Mouse (Mus musculus) CH12.LX (cell line): ENCODE results near the gene Dnah11. TPM values are rescaled to one million over a fixed set of nuclear protein-coding genes. Genes with fewer than 3 reads are reported as not detected.

Source experiments
- DNase-seq: peaks from one replicate; pipeline ENCODE4 v3.0.0-alpha.2; 2013; ENCODE audit errors: extremely low read depth
- H3K27ac ChIP-seq: 2 replicates; pipeline ENCODE4 v1.5.1; 2012; ENCODE audit warnings: low read depth, mild to moderate bottlenecking, control low read depth, moderate library complexity; ENCODE audit not compliant: insufficient read depth
- H3K27me3 ChIP-seq: replicated peaks from 2 replicates; pipeline ENCODE3; 2012; ENCODE audit warnings: inconsistent platforms
- H3K36me3 ChIP-seq, 2 experiments: replicated peaks in 1 of 2; 2 replicates each; pipeline versions ENCODE3 to v1.6.1; 2012; ENCODE audit warnings: inconsistent platforms in 1 of 2, low read length in 1 of 2, mild to moderate bottlenecking in 1 of 2, mixed read lengths in 1 of 2, moderate library complexity in 1 of 2; ENCODE audit not compliant: control insufficient read depth in 1 of 2, insufficient read depth in 1 of 2
- H3K4me1 ChIP-seq, 2 experiments: 2 replicates each; pipeline ENCODE4 v1.6.1; 2012; ENCODE audit warnings: inconsistent platforms in 1 of 2, moderate library complexity in 1 of 2; ENCODE audit not compliant: insufficient read depth in 2 of 2, control insufficient read depth in 1 of 2
- H3K4me2 ChIP-seq: 2 replicates; pipeline ENCODE4 v1.6.1; 2012; ENCODE audit warnings: low read depth, mild to moderate bottlenecking, control low read depth; ENCODE audit not compliant: poor library complexity, insufficient read depth, severe bottlenecking
- H3K4me3 ChIP-seq, 3 experiments: fragments of 150-350 bp in 1 of 3; sonication (generic) in 1 of 3; replicated peaks in 1 of 3; 2 replicates each; pipeline versions ENCODE3 to v1.5.1; 2011 to 2012; ENCODE audit warnings: low read depth in 2 of 3, low read length in 2 of 3, mild to moderate bottlenecking in 2 of 3, moderate library complexity in 2 of 3, control low read depth in 1 of 3, improper control_type of control experiment in 1 of 3, inconsistent platforms in 1 of 3, mixed read lengths in 1 of 3; ENCODE audit not compliant: poor library complexity in 1 of 3
- H3K79me2 ChIP-seq: replicated peaks from 2 replicates; pipeline ENCODE4 v1.6.1; 2012; ENCODE audit warnings: mild to moderate bottlenecking, moderate library complexity; ENCODE audit not compliant: control insufficient read depth, poor library complexity, insufficient read depth, severe bottlenecking; ENCODE audit errors: extremely low read depth
- H3K9ac ChIP-seq: 2 replicates; pipeline ENCODE4 v1.6.1; 2012; ENCODE audit warnings: low read depth, mild to moderate bottlenecking, control low read depth, moderate library complexity; ENCODE audit not compliant: insufficient read depth
- H3K9me3 ChIP-seq: replicated peaks from 2 replicates; pipeline ENCODE3; 2012; ENCODE audit warnings: low read length, inconsistent platforms, mixed read lengths
- BHLHE40 ChIP-seq: IDR thresholded peaks from 2 replicates; pipeline ENCODE4 v1.6.1; 2011; ENCODE audit warnings: mild to moderate bottlenecking, low read depth, low read length, improper control_type of control experiment
- CHD2 ChIP-seq: IDR thresholded peaks from 2 replicates; pipeline ENCODE4 v1.6.1; 2011; ENCODE audit warnings: low read length, improper control_type of control experiment
- EP300 ChIP-seq: IDR thresholded peaks from 2 replicates; pipeline ENCODE4 v1.6.1; 2011; ENCODE audit warnings: low read length, improper control_type of control experiment
- ETS1 ChIP-seq: conservative IDR thresholded peaks from 2 replicates; pipeline ENCODE4 v1.6.1; 2012; ENCODE audit warnings: low read depth, mild to moderate bottlenecking, inconsistent platforms, low read length, improper control_type of control experiment, moderate library complexity
- HCFC1 ChIP-seq: IDR thresholded peaks from 2 replicates; pipeline ENCODE4 v1.6.1; 2012; ENCODE audit warnings: low read depth, mild to moderate bottlenecking, inconsistent platforms, low read length, improper control_type of control experiment
- KAT2A ChIP-seq: IDR thresholded peaks from 2 replicates; pipeline ENCODE4 v1.6.1; 2012; ENCODE audit warnings: low read length, improper control_type of control experiment, inconsistent platforms; ENCODE audit not compliant: insufficient replicate concordance
- MAFK ChIP-seq: IDR thresholded peaks from 2 replicates; pipeline ENCODE4 v1.6.1; 2011; ENCODE audit warnings: low read length, improper control_type of control experiment; ENCODE audit not compliant: insufficient replicate concordance
- MAX ChIP-seq: IDR thresholded peaks from 2 replicates; pipeline ENCODE4 v1.6.1; 2011; ENCODE audit warnings: low read length, improper control_type of control experiment
- MEF2A ChIP-seq: IDR thresholded peaks from 2 replicates; pipeline ENCODE4 v1.6.1; 2014; ENCODE audit warnings: low read depth, mild to moderate bottlenecking, inconsistent platforms, low read length, improper control_type of control experiment, borderline replicate concordance
- PAX5 ChIP-seq: IDR thresholded peaks from 2 replicates; pipeline ENCODE4 v1.6.1; 2012; ENCODE audit warnings: low read length, inconsistent platforms, mixed read lengths
- RAD21 ChIP-seq: IDR thresholded peaks from 2 replicates; pipeline ENCODE4 v1.6.1; 2011; ENCODE audit warnings: low read depth, mild to moderate bottlenecking, low read length, improper control_type of control experiment, moderate library complexity
- SMC3 ChIP-seq: IDR thresholded peaks from 2 replicates; pipeline ENCODE4 v1.6.1; 2011; ENCODE audit warnings: low read depth, low read length, improper control_type of control experiment
- TCF12 ChIP-seq: IDR thresholded peaks from 2 replicates; pipeline ENCODE4 v1.6.1; 2014; ENCODE audit warnings: low read depth, mild to moderate bottlenecking, inconsistent platforms, low read length, improper control_type of control experiment
- USF1 ChIP-seq: IDR thresholded peaks from 2 replicates; pipeline ENCODE4 v1.6.1; 2014; ENCODE audit warnings: low read depth, mild to moderate bottlenecking, inconsistent platforms, low read length, improper control_type of control experiment
- ZMIZ1 ChIP-seq: IDR thresholded peaks from 2 replicates; pipeline ENCODE4 v1.6.1; 2012; ENCODE audit warnings: low read depth, mild to moderate bottlenecking, inconsistent platforms, low read length, improper control_type of control experiment
- dilution Hi-C: fragments of 300-500 bp; cut with MboI; formaldehyde crosslinking; loops from 2 replicates; pipeline ENCODE4 v1.14.3; 2020; ENCODE audit warnings: low sequenced_read_pairs; ENCODE audit not compliant: extremely low pct_unique_long_range_greater_than_20kb, extremely low pct_ligation_motif_present
- in situ Hi-C: fragments of 300-500 bp; cut with MboI; formaldehyde crosslinking; loops from 3 replicates; pipeline ENCODE4 v1.14.3; 2019; ENCODE audit warnings: low sequenced_read_pairs, low pct_ligation_motif_present, low pct_unique_long_range_greater_than_20kb, mixed read lengths
- polyA plus RNA-seq: library from polyadenylated mRNA; unstranded; fragments of >175 nt; gene quantifications from 2 replicates; pipeline ENCODE4 v1.2.1, GENCODE M21; 2012; ENCODE audit warnings: low read depth; ENCODE audit not compliant: insufficient read length
- total RNA-seq, 2 experiments: library from RNA; depleted of rRNA; stranded (reverse); fragments of 300-350 nt in 1 of 2; fragments of >200 nt in 1 of 2; gene quantifications; 2 replicates each; pipeline ENCODE4 v1.2.3; 2012 to 2014

Dnah11 gene
- total and polyA plus RNA-seq, 3 experiments, result 0.85 to 2.5 (median 1.2) TPM

- TF ChIP-seq TCF12 (no peak), ZMIZ1 (no peak), CHD2 (no peak), MAX (no peak), BHLHE40 (no peak), HCFC1 (no peak), KAT2A (no peak), USF1 (no peak), MEF2A (no peak), RAD21 (no peak)
- Histone ChIP-seq H3K4me2 (no peak overlapping the region), H3K79me2 (no peaks in the 10 kb centered on the region), H3K36me3 (no peaks in the 10 kb centered on the region), H3K4me1 (peaks cover 2 to 16% of the 10 kb centered on the region in 2 experiments; a peak in 3 of 4 replicates), H3K9ac (no peak overlapping the region), H3K27me3 (no peaks in the 10 kb centered on the region), H3K27ac (no peak overlapping the region), H3K9me3 (no peaks in the 10 kb centered on the region), H3K4me3 (no peak overlapping the region)
- dilution Hi-C loops (no loop called here), in situ Hi-C loops (loop anchor here (25.0 kb wide), 2 partner anchors 177 to 873 kb away; partner anchors contain the start of gene Cdca7l)
- no peak for DNase-seq
Measured at GRCm38 (mm10) chr12:117989018-117989828, 209.6 kb downstream of the Dnah11 start.

GRCm38 (mm10) chr12:117980315-117980714 lies 218.5 kb downstream of the Dnah11 start:
- Histone ChIP-seq H3K4me2 (no peak overlapping the region), H3K9ac (no peak overlapping the region), H3K4me3 (no peak overlapping the region), H3K79me2 (no peaks in the 10 kb centered on the region), H3K36me3 (no peaks in the 10 kb centered on the region), H3K4me1 (peaks cover 0 to 11% of the 10 kb centered on the region in 2 experiments; a peak in 2 of 4 replicates), H3K27me3 (no peaks in the 10 kb centered on the region), H3K27ac (no peak overlapping the region), H3K9me3 (no peaks in the 10 kb centered on the region)
- DNase-seq, result no peak
- in situ Hi-C loops (loop anchor here (25.0 kb wide), 2 partner anchors 168 to 882 kb away; partner anchors contain the start of gene Cdca7l), dilution Hi-C loops (no loop called here)
- TF ChIP-seq SMC3 (no peak), HCFC1 (no peak)

- H3K4me3 ChIP-seq, result no peak overlapping the region
- no peaks in the 10 kb centered on the region for H3K27me3 ChIP-seq
- H3K4me1 ChIP-seq, result no peaks in the 10 kb centered on the region
- no peak overlapping the region for H3K9ac ChIP-seq
- DNase-seq, result no peak
- H3K9me3 ChIP-seq, result no peaks in the 10 kb centered on the region
- no peak overlapping the region for H3K4me2 ChIP-seq
- no peak overlapping the region for H3K27ac ChIP-seq
- dilution Hi-C loops (no loop called here), in situ Hi-C loops (no loop called here)
- no peaks in the 10 kb centered on the region for H3K79me2 ChIP-seq
- TF ChIP-seq PAX5, result no peak
- TF ChIP-seq ETS1, result no peak
- no peak for TF ChIP-seq RAD21
- no peak for TF ChIP-seq MAFK
- TF ChIP-seq EP300, result no peak
- peaks cover 0 to 5% of the 10 kb centered on the region in 2 experiments for H3K36me3 ChIP-seq
Measured at GRCm38 (mm10) chr12:117973712-117974111, 225.1 kb downstream of the Dnah11 start.
